Mouse (Mus musculus): Measurements from ENCODE around the gene Ttll1. TPM values are rescaled to one million over a fixed set of nuclear protein-coding genes. Genes with fewer than 3 reads are reported as not detected.

The Ttll1 gene
- polyA plus RNA-seq, 1 experiment from 2014 or later, result 15.1 TPM

DNA sequence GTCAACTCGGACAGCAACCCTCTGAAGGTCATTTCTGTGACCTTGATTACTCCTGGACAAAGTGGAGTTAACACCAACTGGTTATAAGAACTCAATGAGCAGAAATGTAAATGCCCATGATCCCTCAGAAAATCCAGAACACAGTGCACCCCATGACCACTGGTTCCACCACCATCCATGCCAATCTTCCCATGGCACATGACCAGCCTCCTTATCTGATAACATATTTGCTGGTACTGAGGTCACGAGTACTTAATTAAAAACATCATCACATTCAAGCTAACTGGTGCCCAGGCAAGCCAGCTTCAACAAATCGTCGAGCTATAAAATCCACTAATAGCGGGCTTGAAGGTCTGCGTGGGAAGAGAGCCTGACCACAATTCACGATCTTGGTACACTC lies 56.3 kb downstream of the Ttll1 start:
- 82% methylated on average over 7 of the region's 7 CpGs for WGBS
- DNase-seq (no peak), ATAC-seq (ENCODE audit: insufficient read depth) (no peak)
- TF ChIP-seq CTCF (IDR thresholded peaks at IDR 0.05; ENCODE audit: low read depth), result no peak
- Histone ChIP-seq H3K27me3 (ENCODE audit: insufficient read depth, low read length) (no peaks in the 10 kb centered on the region), H3K9ac (no peak overlapping the region), H3K4me3 (ENCODE audit: low read depth, low read length) (no peak overlapping the region), H3K27ac (ENCODE audit: low read depth) (no peak overlapping the region), H3K4me2 (no peak overlapping the region), H3K4me1 (ENCODE audit: insufficient read depth) (0 out of 2 replicates have a peak, but pooled peaks cover 5% of the 10 kb centered on the region), H3K36me3 (ENCODE audit: insufficient read depth) (no peaks in the 10 kb centered on the region), H3K9me3 (ENCODE audit: low read depth, low read length) (no peaks in the 10 kb centered on the region)

DNA sequence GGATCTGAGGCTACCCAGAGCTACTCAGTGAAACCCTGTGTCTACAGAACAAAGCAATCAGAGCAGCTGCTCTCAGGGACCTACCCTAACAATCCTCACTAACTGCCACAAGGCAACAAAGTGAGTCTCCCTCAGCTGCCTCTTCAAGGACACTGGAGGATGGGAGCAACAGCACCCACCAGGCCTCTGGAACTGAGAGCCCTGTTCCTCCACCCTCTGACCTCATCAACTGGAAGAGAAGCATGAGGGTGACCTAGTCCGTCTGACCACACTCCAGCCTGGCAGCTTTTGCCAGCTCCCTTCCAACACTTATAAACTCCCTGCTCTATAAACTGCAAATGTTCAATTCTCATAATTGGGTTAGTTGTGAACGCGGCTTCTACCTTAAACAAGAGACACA lies 56.8 kb downstream of the Ttll1 start:
- Histone ChIP-seq H3K4me1 (ENCODE audit: insufficient read depth) (0 out of 2 replicates have a peak, but pooled peaks cover 5% of the 10 kb centered on the region), H3K27ac (ENCODE audit: low read depth) (no peak overlapping the region), H3K9ac (no peak overlapping the region), H3K4me2 (no peak overlapping the region), H3K27me3 (ENCODE audit: insufficient read depth, low read length) (no peaks in the 10 kb centered on the region), H3K4me3 (ENCODE audit: low read depth, low read length) (no peak overlapping the region), H3K9me3 (ENCODE audit: low read depth, low read length) (no peaks in the 10 kb centered on the region), H3K36me3 (ENCODE audit: insufficient read depth) (no peaks in the 10 kb centered on the region)
- TF ChIP-seq CTCF (IDR thresholded peaks at IDR 0.05; ENCODE audit: low read depth), result no peak
- WGBS, result 82% methylated on average over 3 of the region's 3 CpGs
- ATAC-seq (ENCODE audit: insufficient read depth) (no peak), DNase-seq (no peak)

DNA sequence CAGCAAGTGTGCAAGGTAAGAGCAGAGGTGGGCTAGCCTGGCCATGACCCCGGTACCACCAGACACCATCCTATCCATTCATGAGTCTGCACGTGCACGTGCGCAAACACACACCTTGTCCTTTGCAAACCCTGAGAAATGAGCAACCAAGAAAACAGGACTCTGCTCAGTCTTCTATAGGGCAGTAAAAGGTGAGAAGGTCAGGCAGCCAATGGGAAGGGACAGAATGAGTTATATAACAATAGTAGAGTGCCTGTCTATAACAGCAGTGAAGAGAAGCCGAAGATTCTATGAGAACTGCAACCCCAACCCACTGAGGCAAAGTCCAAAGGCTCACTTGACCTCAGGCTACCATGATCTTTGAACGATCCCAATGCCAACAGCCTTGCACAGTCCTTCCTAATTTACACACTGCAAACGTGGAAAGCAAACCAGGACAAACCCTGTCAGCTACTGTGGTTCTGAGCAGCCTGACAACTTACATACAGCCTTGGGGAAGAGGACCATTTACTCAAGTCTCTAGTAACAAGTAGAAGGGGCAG lies 58.4 kb downstream of the Ttll1 start:
- no peak overlapping the region for H3K27ac ChIP-seq (ENCODE audit: low read depth)
- H3K4me1 ChIP-seq (ENCODE audit: insufficient read depth), result peaks cover 15% of the 10 kb centered on the region; the same call in 1 of the 2 replicates
- no peak for TF ChIP-seq CTCF (IDR thresholded peaks at IDR 0.05; ENCODE audit: low read depth)
- no peaks in the 10 kb centered on the region for H3K36me3 ChIP-seq (ENCODE audit: insufficient read depth)
- no peak overlapping the region for H3K4me3 ChIP-seq (ENCODE audit: low read depth, low read length)
- H3K27me3 ChIP-seq (ENCODE audit: insufficient read depth, low read length), result no peaks in the 10 kb centered on the region
- H3K9ac ChIP-seq, result no peak overlapping the region
- no peak for DNase-seq
- no peak for ATAC-seq (ENCODE audit: insufficient read depth)
- no peaks in the 10 kb centered on the region for H3K9me3 ChIP-seq (ENCODE audit: low read depth, low read length)
- no peak overlapping the region for H3K4me2 ChIP-seq
- WGBS, result 74% methylated on average over 7 of the region's 7 CpGs

DNA sequence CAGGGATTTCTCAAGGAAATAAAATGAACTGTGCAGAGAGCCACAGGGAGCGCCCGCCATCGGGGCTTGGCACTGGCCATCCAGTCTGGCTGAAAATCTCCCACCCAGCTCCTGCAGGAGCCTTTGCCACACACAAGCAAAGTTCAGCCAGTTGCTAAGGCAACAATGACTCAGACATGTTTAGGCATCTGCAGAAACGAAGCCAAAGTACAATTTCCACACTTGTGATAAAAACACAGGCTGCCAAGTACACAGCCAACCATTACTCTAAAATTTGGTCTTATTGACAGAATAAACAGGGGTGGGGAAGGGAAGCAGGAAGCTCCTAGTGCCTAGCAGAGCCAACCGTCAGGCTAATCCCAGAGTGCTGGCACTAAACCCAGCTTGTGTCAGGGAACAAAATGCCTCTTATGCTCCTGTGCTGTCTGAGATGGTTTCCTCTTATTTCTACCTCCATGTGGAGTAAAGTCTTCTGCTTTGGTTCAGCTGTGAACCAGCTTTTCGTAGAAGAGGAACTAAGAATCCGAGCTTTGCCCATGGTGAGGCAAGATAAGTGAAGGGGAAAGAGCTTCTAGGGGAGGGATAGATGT lies 59.0 kb downstream of the Ttll1 start:
- Histone ChIP-seq H3K4me1 (ENCODE audit: insufficient read depth) (peaks cover 16% of the 10 kb centered on the region; the same call in 1 of the 2 replicates), H3K4me3 (ENCODE audit: low read depth, low read length) (no peak overlapping the region), H3K9ac (no peak overlapping the region), H3K27ac (ENCODE audit: low read depth) (no peak overlapping the region), H3K9me3 (ENCODE audit: low read depth, low read length) (no peaks in the 10 kb centered on the region), H3K4me2 (no peak overlapping the region), H3K36me3 (ENCODE audit: insufficient read depth) (no peaks in the 10 kb centered on the region), H3K27me3 (ENCODE audit: insufficient read depth, low read length) (no peaks in the 10 kb centered on the region)
- peak; percentile 55 for DNase-seq
- no peak for ATAC-seq (ENCODE audit: insufficient read depth)
- TF ChIP-seq CTCF (IDR thresholded peaks at IDR 0.05; ENCODE audit: low read depth), result no peak
- WGBS, result 64% methylated on average over 7 of the region's 7 CpGs

DNA sequence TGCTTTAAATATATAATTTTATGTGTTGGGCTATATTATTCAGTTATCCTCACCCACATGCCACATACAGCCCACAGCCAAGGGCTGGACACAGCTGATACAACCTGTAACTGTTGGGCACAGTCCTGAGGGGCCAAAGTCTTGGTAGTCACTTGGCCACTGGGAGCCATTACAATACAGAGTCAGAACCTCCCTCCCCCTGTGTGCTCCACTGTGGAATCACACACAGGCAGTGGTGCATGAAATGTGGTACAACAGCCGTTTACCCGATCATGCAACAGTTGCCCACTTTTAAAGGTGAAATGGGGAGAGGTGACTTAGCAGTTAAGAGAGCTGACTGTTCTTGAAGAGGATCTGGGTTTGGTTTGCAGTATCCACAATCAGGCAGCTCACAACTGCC lies 60.7 kb downstream of the Ttll1 start:
- no peak overlapping the region for H3K4me3 ChIP-seq (ENCODE audit: low read depth, low read length)
- no peak overlapping the region for H3K9ac ChIP-seq
- no peaks in the 10 kb centered on the region for H3K9me3 ChIP-seq (ENCODE audit: low read depth, low read length)
- DNase-seq (no peak), ATAC-seq (ENCODE audit: insufficient read depth) (no peak)
- H3K36me3 ChIP-seq (ENCODE audit: insufficient read depth), result no peaks in the 10 kb centered on the region
- no peaks in the 10 kb centered on the region for H3K27me3 ChIP-seq (ENCODE audit: insufficient read depth, low read length)
- no peak overlapping the region for H3K4me2 ChIP-seq
- peaks cover 25% of the 10 kb centered on the region; the same call in 1 of the 2 replicates for H3K4me1 ChIP-seq (ENCODE audit: insufficient read depth)
- WGBS, result 95% methylated on average over 2 of the region's 2 CpGs
- no peak overlapping the region for H3K27ac ChIP-seq (ENCODE audit: low read depth)
- no peak for TF ChIP-seq CTCF (IDR thresholded peaks at IDR 0.05; ENCODE audit: low read depth)

DNA sequence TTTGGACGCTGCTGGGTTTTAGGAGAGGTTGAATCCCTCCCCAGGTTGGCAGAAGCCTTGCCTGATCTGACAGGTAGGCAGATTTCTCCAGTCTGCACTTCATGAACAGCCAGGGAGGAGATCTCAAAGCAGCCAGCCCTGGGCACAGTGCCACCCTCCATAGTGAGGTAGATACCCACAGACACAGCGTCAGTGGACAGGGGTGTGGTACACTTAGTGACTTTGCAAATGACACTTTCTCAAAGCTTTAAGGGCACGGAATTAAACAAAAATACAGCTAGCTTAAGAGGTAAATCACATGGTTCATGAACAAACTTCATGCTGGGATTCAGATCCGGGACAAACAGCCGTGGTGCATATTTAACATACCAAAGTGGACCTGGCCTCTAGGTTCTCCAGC lies 62.0 kb downstream of the Ttll1 start:
- Histone ChIP-seq H3K4me3 (ENCODE audit: low read depth, low read length) (no peak overlapping the region), H3K4me2 (no peak overlapping the region), H3K36me3 (ENCODE audit: insufficient read depth) (no peaks in the 10 kb centered on the region), H3K9ac (no peak overlapping the region), H3K9me3 (ENCODE audit: low read depth, low read length) (no peaks in the 10 kb centered on the region), H3K27me3 (ENCODE audit: insufficient read depth, low read length) (no peaks in the 10 kb centered on the region), H3K27ac (ENCODE audit: low read depth) (0 out of 2 replicates have a peak overlapping the region, but pooled peaks have one; percentile 26), H3K4me1 (ENCODE audit: insufficient read depth) (peaks cover 26% of the 10 kb centered on the region; the same call in 1 of the 2 replicates)
- ATAC-seq (ENCODE audit: insufficient read depth) (no peak), DNase-seq (no peak)
- TF ChIP-seq CTCF (IDR thresholded peaks at IDR 0.05; ENCODE audit: low read depth), result no peak
- WGBS, result 55% methylated on average over 5 of the region's 5 CpGs

DNA sequence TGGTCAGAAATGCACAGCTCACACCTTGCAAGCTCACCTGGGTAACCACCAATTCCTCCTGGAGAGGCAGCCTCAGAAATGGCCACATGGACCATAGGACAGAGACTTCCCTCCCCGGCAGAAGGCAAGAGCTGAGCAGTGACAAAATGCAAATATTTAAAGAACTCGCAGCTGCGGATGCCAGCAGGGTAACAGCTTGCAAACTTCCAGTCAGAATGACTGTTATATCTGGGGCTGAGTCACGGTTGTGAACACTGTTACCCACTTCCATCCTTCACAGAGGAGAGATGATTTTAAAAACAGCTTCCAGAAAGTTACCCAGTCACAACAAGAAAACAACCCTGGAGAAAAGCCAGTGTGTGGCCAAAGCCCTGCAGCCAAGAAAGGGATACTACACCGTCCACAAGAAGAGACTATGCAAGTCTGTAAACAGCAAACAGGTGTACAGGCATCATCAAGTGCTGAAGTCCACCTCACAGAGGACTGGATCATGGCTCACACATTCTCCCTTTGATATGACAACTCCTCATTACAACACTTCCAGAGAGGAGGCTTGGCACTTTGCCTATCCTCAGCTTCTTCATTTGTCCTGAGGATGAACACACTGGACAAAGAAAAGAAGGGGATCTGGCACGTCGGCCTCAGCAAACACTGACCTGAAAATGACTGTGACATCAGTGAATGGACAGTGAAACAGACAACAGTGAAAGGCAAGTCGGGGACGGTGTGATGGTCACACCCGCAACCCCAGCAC lies 62.7 kb downstream of the Ttll1 start:
- TF ChIP-seq CTCF (IDR thresholded peaks at IDR 0.05; ENCODE audit: low read depth), result no peak
- Histone ChIP-seq H3K27ac (ENCODE audit: low read depth) (peak overlapping the region; percentile 55; the same call in 1 of the 2 replicates), H3K9ac (no peak overlapping the region), H3K4me2 (peak overlapping the region; percentile 39), H3K4me1 (ENCODE audit: insufficient read depth) (peaks cover 26% of the 10 kb centered on the region; the same call in 1 of the 2 replicates), H3K36me3 (ENCODE audit: insufficient read depth) (no peaks in the 10 kb centered on the region), H3K9me3 (ENCODE audit: low read depth, low read length) (no peaks in the 10 kb centered on the region), H3K4me3 (ENCODE audit: low read depth, low read length) (no peak overlapping the region), H3K27me3 (ENCODE audit: insufficient read depth, low read length) (no peaks in the 10 kb centered on the region)
- ATAC-seq (ENCODE audit: insufficient read depth) (peak; percentile 39; the same call in 1 of the 2 replicates), DNase-seq (peak; percentile 63)
- WGBS, result 19% methylated on average over 10 of the region's 10 CpGs

Data from lung, embryonic 14.5 days (tissue).